Mouse (Mus musculus) neutrophil, adult 65 days (primary cell): Measurements from ENCODE around the gene Pgm2. TPM values are rescaled to one million over a fixed set of nuclear protein-coding genes. Genes with fewer than 3 reads are reported as not detected.

Experiments
- total RNA-seq: library from RNA; stranded (reverse); gene quantifications from 2 replicates; pipeline ENCODE4 v1.2.4, GENCODE M21; 2023

The Pgm2 gene
- total RNA-seq, result 33.1 and 36.7 TPM in 2 replicates

GRCm38 (mm10) chr5:64092748-64093292, at the start of gene Pgm2:
TSS of gene Pgm2 (plus strand) at chr5:64092950.

GRCm38 (mm10) chr5:64155861-64156550, 63.3 kb downstream of the Pgm2 start, which contains the start of gene Tbc1d1:
TSS of gene Tbc1d1 (plus strand) at chr5:64156305.

Other genes starting within 250 kb of the Pgm2 start
- 48.9 and 56.8 TPM in 2 replicates for gene Rell1, start 124.1 kb upstream of the Pgm2 start, total RNA-seq
- 73.4 and 85.1 TPM in 2 replicates for gene Tbc1d1, start 63.4 kb downstream of the Pgm2 start, total RNA-seq